Mouse (Mus musculus) small intestine, adult 2 months (tissue): ENCODE data around the gene Tcf21. TPM values are rescaled to one million over a fixed set of nuclear protein-coding genes. Genes with fewer than 3 reads are reported as not detected.
A peak's percentile ranks its signal among the peaks of the same experiment; 100 is the strongest.

ENCODE experiments used
- H3K27ac ChIP-seq: fragments of 200-500 bp; 2 replicates; pipeline ENCODE4 v1.5.1; 2012; ENCODE audit warnings: low read depth, low read length, control low read depth, inconsistent platforms; ENCODE audit not compliant: insufficient read depth
- H3K27me3 ChIP-seq: fragments of 200-500 bp; 2 replicates; pipeline ENCODE4 v1.6.1; 2012; ENCODE audit warnings: mild to moderate bottlenecking, moderate library complexity, low read length, inconsistent platforms; ENCODE audit not compliant: control insufficient read depth, insufficient read depth
- H3K36me3 ChIP-seq: fragments of 200-500 bp; 2 replicates; pipeline ENCODE4 v1.6.1; 2012; ENCODE audit warnings: mild to moderate bottlenecking, low read length, control low read depth, inconsistent platforms; ENCODE audit not compliant: control insufficient read depth, insufficient read depth
- H3K4me1 ChIP-seq: fragments of 200-500 bp; 2 replicates; pipeline ENCODE4 v1.6.1; 2012; ENCODE audit warnings: low read length, inconsistent platforms, mixed read lengths; ENCODE audit not compliant: control insufficient read depth, insufficient read depth, insufficient read length
- H3K4me3 ChIP-seq: fragments of 200-500 bp; 2 replicates; pipeline ENCODE4 v1.5.1; 2012; ENCODE audit warnings: low read depth, mild to moderate bottlenecking, control low read depth, inconsistent platforms, low read length, moderate library complexity
- CTCF ChIP-seq: fragments of 200-500 bp; IDR thresholded peaks from 2 replicates; pipeline ENCODE4 v1.5.1; 2012; ENCODE audit warnings: low read depth, mild to moderate bottlenecking, control low read depth, inconsistent platforms, low read length, moderate library complexity, mixed read lengths; ENCODE audit not compliant: insufficient replicate concordance, insufficient read length; ENCODE audit errors: extremely low read depth
- POLR2A ChIP-seq: fragments of 200-500 bp; IDR thresholded peaks from 2 replicates; pipeline ENCODE4 v1.6.1; 2012; ENCODE audit warnings: low read depth, mild to moderate bottlenecking, control low read depth, inconsistent platforms, low read length, moderate library complexity
- WGBS: fragments of 180-500 bp; shearing (Covaris S2); methylation state at CpG from one replicate; pipeline ENCODE4 v1.1.7; 2018; 5-methylcytosine and 5-hydroxymethylcytosine counted together
- polyA plus RNA-seq: library from polyadenylated mRNA; depleted of rRNA; stranded (reverse); fragments of >200 nt; gene quantifications from 2 replicates; pipeline ENCODE4 v1.2.3, GENCODE M21; 2012

Gene Tcf21
- polyA plus RNA-seq, 1 experiment = 46.8 TPM

DNA sequence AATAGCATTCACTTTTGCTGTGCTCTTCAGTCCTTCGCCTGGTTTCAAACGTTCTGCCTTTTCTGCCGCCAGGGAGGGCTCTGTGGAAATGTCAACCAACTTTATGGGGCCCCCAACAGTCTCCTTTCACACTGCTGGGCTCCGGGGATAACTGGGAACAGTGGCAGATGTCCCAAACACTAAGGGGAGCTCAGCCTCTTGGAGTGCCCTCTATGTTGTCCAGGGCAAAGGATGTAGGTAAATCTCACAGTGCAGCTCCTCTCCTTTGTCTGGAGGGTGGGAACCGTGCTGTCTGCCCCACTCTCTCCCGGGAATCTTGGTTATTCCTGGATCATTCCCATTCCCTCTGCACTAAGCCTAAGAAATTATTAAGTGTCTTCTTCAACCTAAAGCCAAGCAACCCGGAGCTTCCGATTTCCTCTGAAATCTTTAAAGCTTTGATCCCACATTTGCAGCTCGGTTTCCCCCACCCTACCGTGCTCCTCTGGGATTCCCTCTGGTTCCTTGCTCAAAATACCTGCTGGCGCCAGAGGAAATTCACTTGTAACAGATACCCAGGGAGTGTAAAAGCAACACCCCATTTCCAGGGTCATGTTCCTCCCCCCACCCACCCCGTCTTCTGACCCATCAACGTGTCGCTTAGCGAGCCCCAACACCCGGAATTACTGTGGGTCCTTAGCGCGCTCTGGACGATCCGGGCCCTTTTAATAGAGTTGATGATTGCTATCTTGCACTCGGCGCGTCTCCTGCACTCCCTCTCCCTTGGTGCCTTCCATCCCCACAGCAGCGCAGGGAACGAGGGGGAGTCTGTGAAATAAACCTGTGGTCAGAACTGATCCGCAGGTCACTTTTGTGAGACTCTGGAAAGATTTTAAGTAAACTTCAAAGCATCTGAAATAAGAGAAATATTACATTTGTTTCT, 23.7 kb upstream of the Tcf21 start:
- WGBS = 12% methylated on average over 26 of the region's 26 CpGs
- H3K27me3 ChIP-seq = peaks cover 7% of the 10 kb centered on the region
- no peak overlapping the region for H3K27ac ChIP-seq
- no peak for TF ChIP-seq CTCF
- TF ChIP-seq POLR2A = no peak
- H3K36me3 ChIP-seq = no peaks in the 10 kb centered on the region
- H3K4me1 ChIP-seq = no peaks in the 10 kb centered on the region
- no peak overlapping the region for H3K4me3 ChIP-seq

DNA sequence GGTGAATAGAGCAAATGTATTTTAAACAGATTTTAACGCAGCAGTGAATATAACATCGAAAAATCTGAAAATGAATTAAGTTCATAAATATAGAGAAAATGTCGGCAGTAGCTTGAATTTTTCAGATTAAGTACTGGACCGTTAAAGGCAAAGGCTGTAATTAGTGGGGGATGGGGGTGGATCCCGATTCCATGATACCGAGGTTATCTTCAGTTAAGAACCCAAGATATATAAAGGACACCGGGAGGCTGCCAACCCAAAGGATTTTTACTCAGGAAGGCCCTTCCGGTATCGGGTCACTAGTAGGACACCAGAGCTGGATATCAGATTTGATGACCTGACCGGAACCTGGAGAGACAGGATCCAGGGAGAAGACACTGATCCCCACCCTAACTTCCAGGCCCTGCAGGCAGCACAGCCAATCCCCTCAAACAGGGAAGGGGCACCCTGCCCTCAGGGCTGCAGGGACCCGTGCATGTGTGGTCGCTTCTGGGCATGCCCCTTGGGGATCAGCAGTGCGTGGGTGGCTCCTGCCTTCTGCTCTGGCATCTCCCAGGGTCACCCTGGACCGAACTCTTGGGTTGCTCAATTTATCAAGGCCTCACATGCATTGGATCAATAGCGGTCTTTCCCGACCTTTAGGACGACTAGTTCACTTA, 22.9 kb upstream of the Tcf21 start:
- Histone ChIP-seq H3K36me3 (no peaks in the 10 kb centered on the region), H3K27me3 (peaks cover 7% of the 10 kb centered on the region), H3K27ac (no peak overlapping the region), H3K4me3 (no peak overlapping the region), H3K4me1 (no peaks in the 10 kb centered on the region)
- 19% methylated on average over 17 of the region's 17 CpGs for WGBS
- TF ChIP-seq CTCF (no peak), POLR2A (no peak)

DNA sequence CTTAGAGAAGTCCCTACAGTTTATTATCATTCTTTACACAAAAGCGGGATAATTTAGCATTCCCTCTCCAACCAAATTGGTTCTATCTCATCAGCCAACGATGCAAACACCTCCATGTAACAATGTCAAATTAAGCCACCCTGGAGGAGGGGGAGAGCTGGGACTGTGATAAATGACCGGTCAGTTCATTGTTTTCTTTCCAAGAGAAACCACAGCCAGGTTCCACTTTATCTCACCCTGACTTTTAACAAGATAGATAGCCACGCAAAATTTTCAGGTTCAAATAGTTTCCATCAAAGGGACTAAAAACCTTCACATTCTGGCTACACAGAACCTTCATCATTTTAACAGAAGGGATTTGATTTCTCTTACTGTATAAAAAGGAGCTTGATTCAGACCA, 22.1 kb upstream of the Tcf21 start:
- Histone ChIP-seq H3K4me1 (no peaks in the 10 kb centered on the region), H3K27me3 (peaks cover 7% of the 10 kb centered on the region), H3K27ac (no peak overlapping the region), H3K4me3 (no peak overlapping the region), H3K36me3 (no peaks in the 10 kb centered on the region)
- 22% methylated on average over 4 of the region's 4 CpGs for WGBS
- TF ChIP-seq POLR2A (no peak), CTCF (no peak)

DNA sequence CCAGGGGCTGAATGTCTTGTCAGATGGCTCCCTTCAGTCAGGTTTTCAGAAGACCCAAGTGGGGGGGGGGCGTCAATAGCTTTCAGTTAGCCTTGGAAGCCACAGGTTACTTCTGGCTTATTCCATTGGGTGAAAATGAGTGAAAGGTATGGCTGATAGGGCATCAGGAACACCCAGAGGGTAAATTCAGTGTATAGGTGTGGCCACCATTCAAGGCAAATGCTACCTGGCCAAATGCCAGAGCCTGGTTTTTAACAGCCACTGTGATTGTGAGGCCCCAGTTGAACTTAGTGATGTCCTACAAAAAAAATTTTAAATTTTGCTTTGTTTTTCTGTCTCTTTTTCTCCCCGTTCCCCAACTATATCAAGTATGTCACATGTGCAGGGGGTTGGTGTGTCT, 6.3 kb upstream of the Tcf21 start:
- TF ChIP-seq POLR2A (no peak), CTCF (no peak)
- Histone ChIP-seq H3K27me3 (no peaks in the 10 kb centered on the region; the same call in 1 of the 2 replicates), H3K4me3 (no peak overlapping the region), H3K4me1 (0 out of 2 replicates have a peak, but pooled peaks cover 2% of the 10 kb centered on the region), H3K36me3 (no peaks in the 10 kb centered on the region), H3K27ac (no peak overlapping the region)
- WGBS = 68% methylated on average over 2 of the region's 2 CpGs

DNA sequence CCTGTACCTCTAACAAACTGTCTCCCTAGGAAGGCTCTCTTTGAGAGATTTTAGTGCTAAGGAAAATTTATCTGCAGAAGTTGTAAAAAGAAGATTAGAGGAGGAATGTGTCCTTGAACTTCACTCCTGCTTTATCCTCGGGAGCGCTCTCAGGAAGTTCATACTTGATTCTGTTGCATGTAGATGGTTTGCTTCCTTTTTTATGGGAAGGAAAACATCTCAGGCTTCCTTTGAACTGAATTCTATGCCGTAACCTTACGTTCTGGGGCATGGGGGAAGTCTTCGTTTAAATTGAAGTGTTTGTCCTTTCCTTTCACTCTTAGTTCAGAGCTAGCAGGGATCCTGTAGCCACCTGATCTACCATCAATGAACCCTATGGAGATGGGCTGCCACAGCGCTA, 2.9 kb upstream of the Tcf21 start:
- 0 out of 2 replicates have a peak, but pooled peaks cover 2% of the 10 kb centered on the region for H3K4me1 ChIP-seq
- H3K27ac ChIP-seq = no peak overlapping the region
- TF ChIP-seq POLR2A = no peak
- TF ChIP-seq CTCF = no peak
- WGBS = 13% methylated on average over 6 of the region's 6 CpGs
- H3K27me3 ChIP-seq = peaks cover 19% of the 10 kb centered on the region
- H3K36me3 ChIP-seq = no peaks in the 10 kb centered on the region
- H3K4me3 ChIP-seq = no peak overlapping the region

DNA sequence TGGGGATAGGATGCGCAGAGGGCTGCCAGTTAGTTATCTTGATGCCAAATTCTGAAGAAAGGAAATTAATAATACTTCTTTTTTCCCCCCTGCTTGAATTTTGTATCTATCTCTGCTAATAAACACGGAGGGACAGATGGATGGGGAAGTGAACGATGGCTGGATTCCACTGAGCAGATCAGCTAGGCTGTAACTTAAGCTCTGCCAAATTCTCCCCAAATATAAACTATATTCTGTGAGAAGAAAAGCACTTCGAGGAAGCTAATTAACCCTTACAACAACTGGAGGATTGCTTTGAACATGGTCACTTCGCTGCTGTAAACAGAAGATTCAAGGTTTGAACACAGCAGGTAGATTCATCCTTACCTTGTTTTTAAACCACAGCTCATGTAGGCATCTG, 2.5 kb upstream of the Tcf21 start:
- Histone ChIP-seq H3K4me3 (no peak overlapping the region), H3K4me1 (0 out of 2 replicates have a peak, but pooled peaks cover 2% of the 10 kb centered on the region), H3K27ac (no peak overlapping the region), H3K27me3 (peaks cover 23% of the 10 kb centered on the region), H3K36me3 (no peaks in the 10 kb centered on the region)
- WGBS = 10% methylated on average over 5 of the region's 5 CpGs
- no peak for TF ChIP-seq CTCF
- TF ChIP-seq POLR2A = no peak

DNA sequence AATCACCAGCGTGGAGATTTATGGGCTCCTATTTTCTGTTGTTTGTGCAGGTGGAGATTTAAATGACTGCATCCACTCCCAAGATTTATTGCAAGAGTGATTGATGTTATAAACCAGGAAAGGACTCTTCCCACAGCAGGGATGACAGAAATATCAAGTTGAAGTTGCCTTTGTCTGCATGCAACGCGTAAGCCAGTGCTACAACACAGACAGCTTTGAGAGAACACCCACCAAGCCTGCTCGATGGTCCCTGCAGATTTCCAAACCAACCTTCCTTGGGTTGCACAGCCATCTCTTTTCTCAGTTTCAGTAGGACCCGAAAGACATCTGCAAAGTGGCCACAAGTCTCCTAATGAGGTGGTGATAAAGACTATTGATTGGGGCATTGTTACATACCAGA, 1.7 kb upstream of the Tcf21 start:
- TF ChIP-seq POLR2A (no peak), CTCF (no peak)
- WGBS = 11% methylated on average over 5 of the region's 5 CpGs
- H3K36me3 ChIP-seq = no peaks in the 10 kb centered on the region
- no peak overlapping the region for H3K4me3 ChIP-seq
- peaks cover 25% of the 10 kb centered on the region for H3K27me3 ChIP-seq
- H3K4me1 ChIP-seq = 0 out of 2 replicates have a peak, but pooled peaks cover 2% of the 10 kb centered on the region
- peak overlapping the region; percentile 39; the same call in 1 of the 2 replicates for H3K27ac ChIP-seq
